Mouse (Mus musculus): Measurements from ENCODE around the gene Cox6b1. TPM values are rescaled to one million over a fixed set of nuclear protein-coding genes. Genes with fewer than 3 reads are reported as not detected.

The Cox6b1 gene
- 3,676 TPM for polyA plus RNA-seq (2014; fragmentation: Illumina TruSeq; extraction: RNeasy Lipid Tissue Mini Kit (QIAGEN cat#74804); ENCODE audit: low read depth, low replicate concordance)

GRCm38 (mm10) chr7:30625530-30626384 lies at the start of gene Cox6b1:
Gene Cox6b1 (minus strand): TSS chr7:30626151.

DNA sequence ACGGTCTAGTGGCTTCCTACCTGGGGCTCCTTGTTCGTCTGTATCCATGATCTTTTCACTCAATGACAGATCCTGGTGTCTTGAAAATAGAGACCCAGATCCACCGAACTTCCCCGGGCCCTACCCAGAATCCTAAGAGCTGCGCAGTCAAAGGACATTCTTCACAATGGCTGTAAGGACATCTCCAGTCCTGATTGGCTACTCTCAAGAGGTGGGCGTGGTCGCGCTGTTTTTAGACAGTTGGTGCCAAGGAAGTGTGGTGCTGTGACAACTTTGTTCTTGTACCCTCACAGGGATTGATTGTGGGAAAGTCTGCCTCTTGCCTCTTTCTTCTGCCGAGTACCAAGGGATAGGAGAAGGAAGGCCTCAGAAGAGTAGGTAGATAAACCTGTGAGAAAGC lies 45.5 kb upstream of the Cox6b1 start, which contains the start of gene Pmis2:
TSS of gene Pmis2 (minus strand) at position 126 of the 400 bp plus-strand sequence.

GRCm38 (mm10) chr7:30664529-30665200 lies 38.7 kb upstream of the Cox6b1 start, which contains the start of gene Haus5:
Gene Haus5 (minus strand): TSS chr7:30664994.

DNA sequence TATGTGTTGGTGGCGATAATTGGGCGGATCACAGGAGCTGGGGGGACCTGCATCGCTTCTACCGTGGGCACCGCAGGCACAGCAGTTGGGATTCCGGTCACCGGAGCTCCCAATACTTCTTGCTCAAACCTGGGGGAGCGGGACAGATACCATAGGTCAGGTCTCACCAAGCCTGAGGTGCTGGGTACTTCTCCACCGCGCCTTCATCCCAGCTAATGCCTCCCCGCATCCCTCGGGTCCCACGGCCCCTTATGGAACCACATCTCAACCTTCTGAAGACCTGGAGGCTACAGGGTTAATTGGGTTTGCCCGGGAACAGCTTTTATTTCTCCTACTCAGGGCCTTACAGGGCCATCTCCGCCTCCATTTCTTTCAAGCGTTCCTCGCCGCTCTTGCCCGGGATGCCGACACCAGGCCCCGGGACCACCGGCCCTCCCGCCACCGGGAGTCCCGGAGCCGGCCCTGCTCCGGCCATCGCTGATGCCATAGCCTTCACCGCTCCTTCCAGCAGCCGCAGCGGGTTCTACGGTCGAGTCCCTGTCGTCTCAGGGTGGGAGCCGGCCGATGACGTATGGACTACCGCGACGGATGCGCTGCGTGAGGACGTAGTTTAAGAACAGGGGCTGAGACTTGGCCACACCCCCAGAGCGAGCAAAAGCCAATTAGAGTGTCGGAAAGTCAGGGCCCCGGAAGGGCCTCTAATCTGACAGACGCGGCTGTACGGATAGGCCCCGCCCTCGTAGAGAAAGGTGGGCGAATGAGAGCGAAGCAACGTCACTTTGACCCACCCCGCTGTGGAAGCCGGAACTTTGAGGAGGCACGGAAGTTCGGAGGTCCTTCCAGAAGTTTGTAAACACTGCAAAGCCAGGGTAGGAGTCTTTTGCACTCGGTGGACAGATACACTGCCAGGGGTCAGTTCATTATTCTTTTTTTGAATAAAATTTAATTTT lies 23.9 kb upstream of the Cox6b1 start, which contains the start of gene Rbm42:
TSS of gene Rbm42 (minus strand) at position 727 of the 950 bp plus-strand sequence.

DNA sequence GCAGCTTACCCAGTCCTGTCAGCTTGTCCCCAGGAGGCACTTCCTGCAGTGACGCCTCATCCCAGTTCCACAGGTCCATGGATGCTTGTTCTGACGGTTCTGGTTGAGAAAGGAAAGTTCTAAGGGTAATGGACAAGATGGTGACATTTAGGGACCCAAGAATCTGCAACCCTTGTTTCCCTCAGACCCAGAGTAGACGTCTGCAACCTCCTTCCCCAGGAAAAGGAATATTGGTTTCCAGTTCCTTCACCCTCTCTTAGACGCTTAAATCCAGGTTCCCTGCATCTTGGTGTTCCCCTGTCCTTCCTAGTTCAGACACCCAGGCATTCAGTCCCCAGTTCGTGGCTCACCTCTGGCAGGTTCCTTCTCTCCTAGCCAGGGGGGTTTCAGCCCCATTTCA lies 9.8 kb upstream of the Cox6b1 start, which contains the start of gene Etv2:
TSS of gene Etv2 (minus strand) at position 101 of the 400 bp plus-strand sequence.

GRCm38 (mm10) chr7:30612654-30613402 lies 13.1 kb downstream of the Cox6b1 start, which contains the start of gene Upk1a:
Gene Upk1a (minus strand): TSS chr7:30612847.

GRCm38 (mm10) chr7:30598786-30599185 lies 27.2 kb downstream of the Cox6b1 start, which contains the start of gene Zbtb32:
Gene Zbtb32 (minus strand): TSS chr7:30598909.

DNA sequence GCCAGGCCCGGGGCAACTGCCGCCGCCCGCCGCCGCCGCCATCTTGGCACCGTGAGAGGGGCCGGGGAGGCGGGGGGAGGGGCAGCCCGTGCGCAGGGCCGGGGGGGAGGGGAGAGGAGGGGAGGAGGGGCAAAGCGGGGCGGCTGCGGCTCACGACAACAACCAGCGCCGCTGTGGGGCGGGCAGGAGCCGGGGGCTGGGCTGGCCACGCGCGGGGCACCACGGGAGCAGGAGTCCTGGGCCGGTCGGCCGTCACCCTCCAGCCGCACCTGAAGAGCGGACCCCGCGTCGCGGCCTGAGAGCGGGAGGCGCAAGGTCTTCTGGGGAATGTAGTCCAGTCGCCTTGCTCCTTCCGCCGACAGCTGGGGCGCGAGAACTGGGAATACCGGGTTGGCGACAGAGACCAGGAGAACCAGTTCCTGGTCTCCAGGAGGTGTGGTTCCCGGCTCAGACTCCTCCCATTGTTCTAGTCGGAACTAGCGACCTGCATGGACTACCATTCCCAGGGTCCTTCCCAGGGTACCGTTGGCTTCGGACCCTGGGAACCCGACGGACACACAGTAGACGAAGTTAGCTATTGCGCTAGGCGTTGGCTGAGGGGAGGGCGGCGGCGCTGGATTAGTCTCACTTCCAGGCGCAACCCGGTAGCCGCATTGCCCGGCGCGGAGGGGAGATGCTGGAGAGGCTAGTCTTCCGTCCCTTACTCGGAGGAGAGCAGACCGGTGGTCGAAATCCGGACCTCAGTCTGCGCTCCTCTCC lies 37.1 kb downstream of the Cox6b1 start, which contains the start of gene Kmt2b:
TSS of gene Kmt2b (minus strand) at position 51 of the 759 bp plus-strand sequence.

Other genes with a start within 250 kb of the Cox6b1 start
- gene Tyrobp, start 212.4 kb downstream of the Cox6b1 start, polyA plus RNA-seq (2014; fragmentation: Illumina TruSeq; extraction: RNeasy Lipid Tissue Mini Kit (QIAGEN cat#74804); ENCODE audit: low read depth, low replicate concordance) = 38.2 TPM
- not detected for gene Hcst, start 206.3 kb downstream of the Cox6b1 start, polyA plus RNA-seq (2014; fragmentation: Illumina TruSeq; extraction: RNeasy Lipid Tissue Mini Kit (QIAGEN cat#74804); ENCODE audit: low read depth, low replicate concordance)
- gene Nfkbid, start 204.4 kb downstream of the Cox6b1 start, polyA plus RNA-seq (2014; fragmentation: Illumina TruSeq; extraction: RNeasy Lipid Tissue Mini Kit (QIAGEN cat#74804); ENCODE audit: low read depth, low replicate concordance) = 0.50 TPM
- gene Aplp1, start 180.6 kb downstream of the Cox6b1 start, polyA plus RNA-seq (2014; fragmentation: Illumina TruSeq; extraction: RNeasy Lipid Tissue Mini Kit (QIAGEN cat#74804); ENCODE audit: low read depth, low replicate concordance) = 3.1 TPM
- gene Kirrel2, start 168.5 kb downstream of the Cox6b1 start, polyA plus RNA-seq (2014; fragmentation: Illumina TruSeq; extraction: RNeasy Lipid Tissue Mini Kit (QIAGEN cat#74804); ENCODE audit: low read depth, low replicate concordance) = not detected
- gene Nphs1, start 167.8 kb downstream of the Cox6b1 start, polyA plus RNA-seq (2014; fragmentation: Illumina TruSeq; extraction: RNeasy Lipid Tissue Mini Kit (QIAGEN cat#74804); ENCODE audit: low read depth, low replicate concordance) = not detected
- gene Prodh2, start 132.5 kb downstream of the Cox6b1 start, polyA plus RNA-seq (2014; fragmentation: Illumina TruSeq; extraction: RNeasy Lipid Tissue Mini Kit (QIAGEN cat#74804); ENCODE audit: low read depth, low replicate concordance) = not detected
- gene Arhgap33, start 91.1 kb downstream of the Cox6b1 start, polyA plus RNA-seq (2014; fragmentation: Illumina TruSeq; extraction: RNeasy Lipid Tissue Mini Kit (QIAGEN cat#74804); ENCODE audit: low read depth, low replicate concordance) = 1.1 TPM
- gene Hspb6, start 74.0 kb downstream of the Cox6b1 start, polyA plus RNA-seq (2014; fragmentation: Illumina TruSeq; extraction: RNeasy Lipid Tissue Mini Kit (QIAGEN cat#74804); ENCODE audit: low read depth, low replicate concordance) = 945 TPM
- gene Proser3, start 73.9 kb downstream of the Cox6b1 start, polyA plus RNA-seq (2014; fragmentation: Illumina TruSeq; extraction: RNeasy Lipid Tissue Mini Kit (QIAGEN cat#74804); ENCODE audit: low read depth, low replicate concordance) = 3.8 TPM
- 17.8 TPM for gene Lin37, start 66.3 kb downstream of the Cox6b1 start, polyA plus RNA-seq (2014; fragmentation: Illumina TruSeq; extraction: RNeasy Lipid Tissue Mini Kit (QIAGEN cat#74804); ENCODE audit: low read depth, low replicate concordance)
- 64.0 TPM for gene U2af1l4, start 62.9 kb downstream of the Cox6b1 start, polyA plus RNA-seq (2014; fragmentation: Illumina TruSeq; extraction: RNeasy Lipid Tissue Mini Kit (QIAGEN cat#74804); ENCODE audit: low read depth, low replicate concordance)
- 8.0 TPM for gene Gm49396, start 62.8 kb downstream of the Cox6b1 start, polyA plus RNA-seq (2014; fragmentation: Illumina TruSeq; extraction: RNeasy Lipid Tissue Mini Kit (QIAGEN cat#74804); ENCODE audit: low read depth, low replicate concordance)
- 106 TPM for gene Psenen, start 62.5 kb downstream of the Cox6b1 start, polyA plus RNA-seq (2014; fragmentation: Illumina TruSeq; extraction: RNeasy Lipid Tissue Mini Kit (QIAGEN cat#74804); ENCODE audit: low read depth, low replicate concordance)
- gene Igflr1, start 60.7 kb downstream of the Cox6b1 start, polyA plus RNA-seq (2014; fragmentation: Illumina TruSeq; extraction: RNeasy Lipid Tissue Mini Kit (QIAGEN cat#74804); ENCODE audit: low read depth, low replicate concordance) = not detected
- 16.4 TPM for gene Kmt2b, start 37.4 kb downstream of the Cox6b1 start, polyA plus RNA-seq (2014; fragmentation: Illumina TruSeq; extraction: RNeasy Lipid Tissue Mini Kit (QIAGEN cat#74804); ENCODE audit: low read depth, low replicate concordance)
- not detected for gene Zbtb32, start 27.2 kb downstream of the Cox6b1 start, polyA plus RNA-seq (2014; fragmentation: Illumina TruSeq; extraction: RNeasy Lipid Tissue Mini Kit (QIAGEN cat#74804); ENCODE audit: low read depth, low replicate concordance)
- gene Upk1a, start 13.3 kb downstream of the Cox6b1 start, polyA plus RNA-seq (2014; fragmentation: Illumina TruSeq; extraction: RNeasy Lipid Tissue Mini Kit (QIAGEN cat#74804); ENCODE audit: low read depth, low replicate concordance) = 0.31 TPM
- gene Etv2, start 9.7 kb upstream of the Cox6b1 start, polyA plus RNA-seq (2014; fragmentation: Illumina TruSeq; extraction: RNeasy Lipid Tissue Mini Kit (QIAGEN cat#74804); ENCODE audit: low read depth, low replicate concordance) = not detected
- gene Rbm42, start 24.2 kb upstream of the Cox6b1 start, polyA plus RNA-seq (2014; fragmentation: Illumina TruSeq; extraction: RNeasy Lipid Tissue Mini Kit (QIAGEN cat#74804); ENCODE audit: low read depth, low replicate concordance) = 37.8 TPM
- 7.5 TPM for gene Haus5, start 38.8 kb upstream of the Cox6b1 start, polyA plus RNA-seq (2014; fragmentation: Illumina TruSeq; extraction: RNeasy Lipid Tissue Mini Kit (QIAGEN cat#74804); ENCODE audit: low read depth, low replicate concordance)
- gene Pmis2, start 45.5 kb upstream of the Cox6b1 start, polyA plus RNA-seq (2014; fragmentation: Illumina TruSeq; extraction: RNeasy Lipid Tissue Mini Kit (QIAGEN cat#74804); ENCODE audit: low read depth, low replicate concordance) = not detected
- gene 2200002J24Rik, start 72.8 kb upstream of the Cox6b1 start, polyA plus RNA-seq (2014; fragmentation: Illumina TruSeq; extraction: RNeasy Lipid Tissue Mini Kit (QIAGEN cat#74804); ENCODE audit: low read depth, low replicate concordance) = not detected
- not detected for gene Atp4a, start 86.1 kb upstream of the Cox6b1 start, polyA plus RNA-seq (2014; fragmentation: Illumina TruSeq; extraction: RNeasy Lipid Tissue Mini Kit (QIAGEN cat#74804); ENCODE audit: low read depth, low replicate concordance)
- 168 TPM for gene Tmem147, start 103.4 kb upstream of the Cox6b1 start, polyA plus RNA-seq (2014; fragmentation: Illumina TruSeq; extraction: RNeasy Lipid Tissue Mini Kit (QIAGEN cat#74804); ENCODE audit: low read depth, low replicate concordance)
- not detected for gene Gapdhs, start 117.5 kb upstream of the Cox6b1 start, polyA plus RNA-seq (2014; fragmentation: Illumina TruSeq; extraction: RNeasy Lipid Tissue Mini Kit (QIAGEN cat#74804); ENCODE audit: low read depth, low replicate concordance)
- gene Sbsn, start 125.3 kb upstream of the Cox6b1 start, polyA plus RNA-seq (2014; fragmentation: Illumina TruSeq; extraction: RNeasy Lipid Tissue Mini Kit (QIAGEN cat#74804); ENCODE audit: low read depth, low replicate concordance) = 3.5 TPM
- 3.5 TPM for gene Dmkn, start 137.6 kb upstream of the Cox6b1 start, polyA plus RNA-seq (2014; fragmentation: Illumina TruSeq; extraction: RNeasy Lipid Tissue Mini Kit (QIAGEN cat#74804); ENCODE audit: low read depth, low replicate concordance)
- gene Krtdap, start 161.7 kb upstream of the Cox6b1 start, polyA plus RNA-seq (2014; fragmentation: Illumina TruSeq; extraction: RNeasy Lipid Tissue Mini Kit (QIAGEN cat#74804); ENCODE audit: low read depth, low replicate concordance) = not detected
- not detected for gene Ffar2, start 197.6 kb upstream of the Cox6b1 start, polyA plus RNA-seq (2014; fragmentation: Illumina TruSeq; extraction: RNeasy Lipid Tissue Mini Kit (QIAGEN cat#74804); ENCODE audit: low read depth, low replicate concordance)
- gene Ffar3, start 230.0 kb upstream of the Cox6b1 start, polyA plus RNA-seq (2014; fragmentation: Illumina TruSeq; extraction: RNeasy Lipid Tissue Mini Kit (QIAGEN cat#74804); ENCODE audit: low read depth, low replicate concordance) = not detected
- gene Ffar1, start 235.4 kb upstream of the Cox6b1 start, polyA plus RNA-seq (2014; fragmentation: Illumina TruSeq; extraction: RNeasy Lipid Tissue Mini Kit (QIAGEN cat#74804); ENCODE audit: low read depth, low replicate concordance) = not detected

Data from heart, adult 10 weeks (tissue).